Mouse (Mus musculus) CH12F3 (cell line): ENCODE results near the gene Hsd17b3.
"Not testable (repeated sequence)": the region's sequence is repeated elsewhere in the genome, so short reads cannot be mapped to it uniquely, and the experiment has no call there.

Source experiments
- in situ Hi-C: fragments of 300-500 bp; cut with MboI; formaldehyde crosslinking; loops from 2 replicates; pipeline ENCODE4 v1.14.3; 2020; ENCODE audit warnings: low sequenced_read_pairs

Gene Hsd17b3

DNA sequence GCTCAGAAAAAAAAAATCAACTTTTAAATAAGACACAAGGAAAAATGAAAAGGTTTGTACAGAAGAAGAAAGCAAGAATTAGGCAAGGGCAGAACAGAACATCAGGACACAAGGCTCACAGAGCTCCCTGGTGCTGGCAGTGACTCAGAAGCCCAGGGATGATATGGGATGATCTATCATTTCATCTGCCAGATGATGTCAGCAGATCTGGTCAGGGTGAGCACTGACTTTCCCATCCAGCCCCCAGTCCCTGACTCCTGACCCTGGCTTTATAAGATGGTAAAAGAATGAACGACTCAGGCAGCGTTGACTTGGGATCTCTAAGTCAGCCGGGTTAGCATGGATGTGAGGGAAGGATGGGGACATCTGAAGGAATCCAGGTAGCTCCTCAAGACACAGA lies 5.7 kb downstream of the Hsd17b3 start:
- in situ Hi-C loops = no loop called here

DNA sequence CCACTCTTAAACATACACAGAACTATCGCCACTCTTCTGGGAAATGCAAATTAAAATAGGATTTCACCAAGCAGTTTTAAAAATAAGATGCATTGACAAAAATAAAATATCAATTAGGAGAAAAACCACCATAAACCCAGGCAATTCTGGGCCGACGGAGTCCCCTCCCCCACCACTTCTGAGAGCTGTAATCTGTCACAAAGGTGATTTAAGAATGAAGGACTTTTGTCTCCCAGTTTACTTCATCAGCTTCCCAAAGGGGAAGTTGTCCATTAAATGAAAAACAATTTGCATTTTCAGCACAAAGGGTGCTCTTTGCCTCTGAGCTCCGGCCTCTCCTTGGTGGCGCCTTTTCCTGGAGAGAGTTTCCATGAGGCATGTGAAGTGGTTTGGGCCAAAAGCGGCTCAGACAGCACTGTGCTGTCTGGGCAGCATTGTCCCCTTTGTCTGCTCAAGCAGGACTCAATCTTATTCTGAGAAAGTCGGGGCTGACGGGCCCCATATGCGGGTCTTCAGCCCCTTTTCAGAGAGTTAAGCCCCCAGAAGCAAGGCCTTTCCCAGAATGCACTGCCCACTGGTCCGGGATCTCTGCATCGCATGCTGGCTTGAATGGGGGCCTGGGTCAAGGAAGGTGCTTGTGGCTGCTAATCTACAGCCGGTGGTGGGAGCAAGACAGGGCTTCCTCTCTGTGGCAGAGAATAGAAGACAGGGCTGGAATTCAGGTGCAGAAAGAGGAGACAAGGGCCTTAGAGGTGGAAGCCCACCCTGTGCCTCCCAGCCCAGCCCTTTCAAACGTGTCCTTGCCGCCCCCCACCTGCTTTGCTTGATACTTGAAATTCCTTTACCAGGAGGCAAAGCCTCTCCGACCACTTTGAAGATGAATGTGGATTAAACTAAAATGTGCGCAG lies 7.8 kb downstream of the Hsd17b3 start:
- in situ Hi-C loops = no loop called here

- in situ Hi-C loops = no loop called here
These were observed 11.4 kb downstream of the Hsd17b3 start for GRCm38 (mm10) chr13:64077591-64077990.

DNA sequence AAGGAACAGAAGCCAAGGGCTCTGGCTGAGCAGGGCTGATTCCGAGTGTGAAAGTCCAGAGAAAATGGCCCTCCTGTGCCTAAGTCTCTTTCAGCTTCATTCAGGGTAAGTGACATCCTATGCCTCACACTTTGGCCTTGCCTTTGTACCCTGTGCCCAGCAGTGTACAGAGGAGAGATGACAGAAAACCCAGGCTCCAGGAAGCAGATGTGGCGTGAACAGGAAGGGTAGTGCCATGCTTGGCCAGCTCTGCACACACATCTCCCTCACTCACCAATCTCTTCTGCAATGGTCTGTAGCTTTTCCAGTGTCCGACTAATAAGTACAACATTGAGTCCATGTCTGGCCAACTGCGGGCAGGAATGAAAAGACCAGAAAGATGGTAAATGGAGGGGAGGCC lies 13.0 kb downstream of the Hsd17b3 start:
- in situ Hi-C loops = no loop called here

GRCm38 (mm10) chr13:64066653-64067052 lies 22.4 kb downstream of the Hsd17b3 start:
- in situ Hi-C loops = no loop called here

GRCm38 (mm10) chr13:64064276-64064675 lies 24.8 kb downstream of the Hsd17b3 start:
- in situ Hi-C loops = no loop called here

GRCm38 (mm10) chr13:64060935-64061506 lies 28.0 kb downstream of the Hsd17b3 start:
- in situ Hi-C loops = no loop called here

GRCm38 (mm10) chr13:64053959-64054358 lies 35.1 kb downstream of the Hsd17b3 start:
- in situ Hi-C loops = no loop called here

- in situ Hi-C loops = not testable (repeated sequence)
These were observed 36.7 kb downstream of the Hsd17b3 start for GRCm38 (mm10) chr13:64052281-64052680.

DNA sequence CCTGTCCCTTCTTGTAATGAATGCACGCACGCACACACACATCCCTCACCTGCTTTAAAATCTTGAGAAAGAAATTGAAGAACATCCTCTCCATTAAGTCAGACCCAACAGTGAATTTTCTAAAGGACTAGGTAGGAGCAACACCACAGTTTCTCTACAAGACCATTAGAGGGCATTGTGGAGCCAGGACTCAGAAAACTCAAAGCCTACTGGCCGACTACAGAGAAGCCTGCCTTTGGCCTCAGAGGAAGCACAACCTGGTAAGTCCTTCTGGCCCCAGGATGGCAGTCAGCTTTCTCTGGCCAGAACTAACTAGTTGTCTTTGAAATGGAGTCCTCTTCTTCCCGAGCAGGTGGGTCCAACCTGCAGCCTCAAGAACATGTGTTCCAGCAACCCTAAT lies 38.1 kb downstream of the Hsd17b3 start:
- in situ Hi-C loops = no loop called here

- in situ Hi-C loops = no loop called here
These were observed 39.5 kb downstream of the Hsd17b3 start for GRCm38 (mm10) chr13:64049535-64049934.

DNA sequence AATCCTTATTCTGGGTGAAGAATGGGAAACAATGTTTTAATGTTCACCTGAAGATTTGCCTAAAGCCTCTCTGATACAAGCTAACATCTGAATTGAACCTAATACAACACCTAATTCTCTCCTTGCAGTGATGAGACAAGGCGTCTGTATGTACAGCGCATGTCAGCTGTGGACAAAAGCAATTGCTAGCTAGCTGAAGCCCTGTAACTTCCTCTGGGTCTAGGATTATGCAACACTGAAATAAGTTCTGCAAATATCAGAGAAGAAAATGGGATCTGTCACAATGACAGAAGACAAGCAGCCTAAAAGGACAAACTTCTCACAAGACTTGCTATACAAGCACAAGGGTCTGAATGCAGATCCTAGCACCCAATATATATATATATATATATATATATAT lies 40.6 kb downstream of the Hsd17b3 start:
- in situ Hi-C loops = no loop called here

DNA sequence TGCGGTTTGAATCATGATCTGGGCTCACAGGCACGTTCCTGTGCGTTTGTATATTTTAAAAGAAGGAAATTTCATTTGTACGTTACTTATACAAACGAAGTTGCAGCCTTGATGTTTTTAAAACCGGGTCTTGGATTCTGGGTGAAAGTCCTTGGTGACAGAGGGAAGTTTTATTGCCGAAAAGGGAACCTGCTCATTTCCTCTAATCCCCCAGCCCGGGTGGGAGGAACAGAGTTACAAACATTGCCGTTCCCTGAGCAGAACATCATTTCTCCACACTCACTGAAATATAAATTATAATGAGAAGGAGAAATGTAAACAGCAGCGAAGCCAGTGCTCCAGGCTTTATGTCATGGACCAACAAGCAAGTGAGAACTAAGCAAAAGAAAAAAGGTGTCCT lies 49.1 kb downstream of the Hsd17b3 start:
- in situ Hi-C loops = loop anchor here (10.0 kb wide), 2 partner anchors 335 to 1115 kb away; no protein-coding TSS in a partner anchor

- in situ Hi-C loops = loop anchor here (10.0 kb wide), 2 partner anchors 333 to 1113 kb away; no protein-coding TSS in a partner anchor
These were observed 50.9 kb downstream of the Hsd17b3 start for GRCm38 (mm10) chr13:64038114-64038513.

GRCm38 (mm10) chr13:64036079-64037011 lies 52.7 kb downstream of the Hsd17b3 start:
- in situ Hi-C loops = loop anchor here (10.0 kb wide), 2 partner anchors 332 to 1112 kb away; no protein-coding TSS in a partner anchor

DNA sequence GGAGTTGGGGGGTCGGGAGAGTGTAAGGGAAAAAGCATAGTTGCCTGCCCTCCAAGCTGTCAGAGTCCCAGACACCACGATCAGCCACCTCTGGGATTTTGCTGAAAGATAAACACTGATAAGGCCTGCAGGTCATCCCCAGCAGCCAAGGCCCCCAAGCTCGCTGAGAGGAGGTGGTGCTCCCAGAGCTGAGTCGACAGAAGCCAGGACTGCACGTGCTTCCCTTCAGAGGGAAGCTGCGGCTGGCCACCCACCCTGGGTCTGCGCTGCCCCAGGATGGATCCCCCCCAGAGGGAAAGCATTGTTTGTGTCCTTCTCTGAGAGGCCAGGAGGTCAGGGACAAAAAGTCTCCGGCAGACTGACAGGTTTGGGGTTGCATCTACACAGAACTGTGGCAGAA lies 54.0 kb downstream of the Hsd17b3 start:
- in situ Hi-C loops = loop anchor here (10.0 kb wide), 2 partner anchors 330 to 1110 kb away; no protein-coding TSS in a partner anchor

DNA sequence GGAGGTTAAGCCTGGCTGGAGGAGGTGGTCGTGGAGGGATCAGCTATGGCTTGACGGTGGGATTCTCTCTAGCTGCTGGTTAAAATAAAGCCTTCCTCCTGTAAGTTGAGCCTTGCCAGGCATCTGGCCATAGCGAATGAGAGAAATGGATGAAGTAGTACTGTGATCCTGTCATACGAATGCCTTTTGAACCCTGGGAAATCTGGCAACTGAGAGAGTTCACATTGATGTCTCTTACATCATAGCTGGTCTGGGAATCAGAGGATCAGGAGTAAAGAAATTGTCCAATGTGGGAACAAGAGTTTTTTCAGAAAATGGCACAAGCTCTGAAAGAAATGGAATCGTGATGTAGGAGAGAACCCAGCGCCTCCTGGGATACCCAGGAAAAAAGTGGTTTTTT lies 55.1 kb downstream of the Hsd17b3 start:
- in situ Hi-C loops = loop anchor here (10.0 kb wide), 2 partner anchors 329 to 1109 kb away; no protein-coding TSS in a partner anchor

DNA sequence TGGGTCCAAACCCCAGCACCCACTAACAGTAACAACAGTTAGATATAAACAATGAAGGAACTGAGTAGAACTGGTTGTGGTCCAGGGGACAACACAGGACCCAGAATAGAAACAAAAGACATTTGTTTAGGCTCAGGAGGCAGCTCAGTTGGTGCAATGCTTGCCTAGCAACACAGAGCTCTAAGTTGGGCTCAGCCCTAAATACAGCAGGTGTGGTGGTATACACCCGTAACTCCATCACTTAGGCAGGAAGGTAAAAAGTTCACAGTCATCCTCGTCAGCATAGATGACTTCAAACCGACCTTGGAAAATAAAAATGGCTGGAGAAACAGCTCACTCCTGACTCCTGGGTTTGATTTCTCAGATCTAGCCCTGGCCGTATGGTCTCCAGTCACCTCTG lies 55.8 kb downstream of the Hsd17b3 start:
- in situ Hi-C loops = loop anchor here (10.0 kb wide), 2 partner anchors 328 to 1108 kb away; no protein-coding TSS in a partner anchor

- in situ Hi-C loops = loop anchor here (10.0 kb wide), 2 partner anchors 326 to 1106 kb away; no protein-coding TSS in a partner anchor
These were observed 57.8 kb downstream of the Hsd17b3 start for GRCm38 (mm10) chr13:64031254-64031653.

- in situ Hi-C loops = loop anchor here (10.0 kb wide), 2 partner anchors 326 to 1106 kb away; no protein-coding TSS in a partner anchor
These were observed 58.2 kb downstream of the Hsd17b3 start for GRCm38 (mm10) chr13:64030792-64031191.

DNA sequence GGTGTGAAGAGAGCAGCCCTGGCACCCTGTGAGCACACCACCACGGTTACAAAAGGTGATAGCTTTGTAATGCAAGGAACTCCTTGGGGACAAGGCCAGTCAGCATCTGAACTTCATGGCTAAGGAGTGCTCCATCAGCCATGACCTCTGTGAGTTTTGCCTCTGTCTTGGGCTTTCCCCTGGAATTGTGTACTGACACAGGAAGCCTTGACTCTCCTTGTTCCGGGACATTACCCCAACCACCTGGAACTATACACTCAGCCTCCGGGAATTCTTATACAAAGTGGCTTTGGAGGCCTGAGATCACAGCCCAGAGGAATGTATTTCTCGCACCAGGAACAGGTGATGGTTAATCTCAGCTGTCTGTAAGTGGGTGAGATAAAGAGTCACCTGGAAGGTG lies 64.2 kb downstream of the Hsd17b3 start:
- in situ Hi-C loops = no loop called here
